Mouse (Mus musculus) CH12.LX (cell line): ENCODE results near the gene Slc16a13.

Experiments
- CHD1 ChIP-seq: IDR thresholded peaks from 2 replicates; pipeline ENCODE4 v1.6.1; 2012; ENCODE audit warnings: low read depth, low read length, improper control_type of control experiment, inconsistent platforms
- CTCF ChIP-seq, 2 experiments: IDR thresholded peaks in 1 of 2; conservative IDR thresholded peaks in 1 of 2; 2 replicates each; pipeline ENCODE4 v1.5.1; 2011 to 2012; ENCODE audit warnings: low read depth in 2 of 2, low read length in 2 of 2, improper control_type of control experiment in 1 of 2, inconsistent platforms in 1 of 2, mild to moderate bottlenecking in 1 of 2, moderate library complexity in 1 of 2
- EP300 ChIP-seq: IDR thresholded peaks from 2 replicates; pipeline ENCODE4 v1.6.1; 2011; ENCODE audit warnings: low read length, improper control_type of control experiment
- ETS1 ChIP-seq: conservative IDR thresholded peaks from 2 replicates; pipeline ENCODE4 v1.6.1; 2012; ENCODE audit warnings: low read depth, mild to moderate bottlenecking, inconsistent platforms, low read length, improper control_type of control experiment, moderate library complexity
- GABPA ChIP-seq: IDR thresholded peaks from 2 replicates; pipeline ENCODE4 v1.6.1; 2012; ENCODE audit warnings: low read depth, low read length, improper control_type of control experiment, inconsistent platforms; ENCODE audit not compliant: insufficient replicate concordance
- NRF1 ChIP-seq: IDR thresholded peaks from 2 replicates; pipeline ENCODE4 v1.6.1; 2014; ENCODE audit warnings: low read depth, mild to moderate bottlenecking, inconsistent platforms, low read length, improper control_type of control experiment, moderate library complexity
- POLR2AphosphoS2 ChIP-seq: IDR thresholded peaks from 2 replicates; pipeline ENCODE4 v1.6.1; 2011; ENCODE audit warnings: low read depth, low read length, improper control_type of control experiment
- RAD21 ChIP-seq: IDR thresholded peaks from 2 replicates; pipeline ENCODE4 v1.6.1; 2011; ENCODE audit warnings: low read depth, mild to moderate bottlenecking, low read length, improper control_type of control experiment, moderate library complexity
- SIN3A ChIP-seq: IDR thresholded peaks from 2 replicates; pipeline ENCODE4 v1.6.1; 2012; ENCODE audit warnings: low read length, improper control_type of control experiment, inconsistent platforms
- SMC3 ChIP-seq: IDR thresholded peaks from 2 replicates; pipeline ENCODE4 v1.6.1; 2011; ENCODE audit warnings: low read depth, low read length, improper control_type of control experiment
- TCF12 ChIP-seq: IDR thresholded peaks from 2 replicates; pipeline ENCODE4 v1.6.1; 2014; ENCODE audit warnings: low read depth, mild to moderate bottlenecking, inconsistent platforms, low read length, improper control_type of control experiment
- ZMIZ1 ChIP-seq: IDR thresholded peaks from 2 replicates; pipeline ENCODE4 v1.6.1; 2012; ENCODE audit warnings: low read depth, mild to moderate bottlenecking, inconsistent platforms, low read length, improper control_type of control experiment

- TF ChIP-seq CTCF (conservative IDR thresholded peaks at IDR 0.05 in 1 of 2, IDR thresholded peaks at IDR 0.05 in 1 of 2; ENCODE audit: low read depth in 2 of 2, low read length in 2 of 2) (peak in 1 of 2 experiments; percentile 36; a peak in 2 of 4 replicates), GABPA (no peak), TCF12 (no peak), ZMIZ1 (no peak), SIN3A (no peak), SMC3 (no peak), RAD21 (no peak), EP300 (no peak), ETS1 (no peak), POLR2AphosphoS2 (no peak), NRF1 (no peak), CHD1 (no peak)
Measured at GRCm38 (mm10) chr11:70172298-70172697, 48.6 kb downstream of the Slc16a13 start.
